In the genomic region with DNA sequence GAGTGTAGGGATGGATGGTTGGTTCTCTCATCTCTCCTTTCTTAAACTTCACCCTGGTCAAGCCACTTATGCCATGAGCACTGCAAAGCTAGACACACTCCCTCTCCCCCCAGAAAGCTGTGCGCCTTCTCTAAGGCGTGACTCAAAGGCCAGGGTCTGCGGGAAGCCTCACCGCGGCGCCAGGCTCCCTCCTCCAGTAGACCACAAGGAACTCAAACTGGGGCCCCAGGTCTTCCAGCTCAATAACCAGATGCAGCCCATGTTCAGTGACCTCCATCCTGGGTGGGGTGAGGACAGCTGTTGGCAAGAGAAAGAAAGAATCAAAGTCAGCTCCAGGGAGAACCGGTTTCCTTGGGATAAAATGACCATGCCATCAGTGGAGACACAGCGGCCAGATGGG, we compare ENCODE assay signal across 16 mouse cellular contexts.
"Had no signal": no experiment of that assay in that cellular context is flagged by ENCODE, and none has a peak within 500 bp of the region (broad histone marks: within the 10 kb centered on the region; RNA-seq: fewer than 3 reads in every experiment).

No protein-coding gene starts in this region.

- H3K4me1 ChIP-seq: midbrain, embryonic 12.5 days; midbrain, embryonic 15.5 days had no signal

- H3K27ac ChIP-seq: limb, embryonic 12.5 days; liver, embryonic 14.5 days; macrophage; midbrain, embryonic 12.5 days; midbrain, embryonic 15.5 days; neural tube, embryonic 13.5 days; stomach, embryonic 15.5 days had no signal

- H3K4me3 ChIP-seq: limb, embryonic 12.5 days; limb, embryonic 15.5 days; midbrain, embryonic 12.5 days; midbrain, embryonic 15.5 days; myocyte; neural tube, embryonic 13.5 days; stomach, embryonic 15.5 days had no signal

- DNase-seq: lung, embryonic 14.5 days; retina, postnatal 1 day; right cerebral cortex, postnatal 25 days; spleen, adult 18-20 months; thymus, adult 18-20 months; thymus, postnatal 14 days; thymus, postnatal 4 days had no signal
